Mouse (Mus musculus) embryonic facial prominence, embryonic 14.5 days (tissue): Measurements from ENCODE around the gene Btbd9. TPM values are rescaled to one million over a fixed set of nuclear protein-coding genes. Genes with fewer than 3 reads are reported as not detected.
A peak's percentile ranks its signal among the peaks of the same experiment; 100 is the strongest.
"Not testable (repeated sequence)": the region's sequence is repeated elsewhere in the genome, so short reads cannot be mapped to it uniquely, and the experiment has no call there.

Experiments
- ATAC-seq: fragments of 200-750 bp; cut with Nextera tagmentation; 2 replicates; pipeline ENCODE4 v1.8.0; 2017; ENCODE audit warnings: low read depth, moderate number of reproducible peaks, moderate TSS enrichment
- DNase-seq: peaks from one replicate; pipeline ENCODE4 v3.0.0-alpha.2; 2015; ENCODE audit warnings: low spot score
- H3K27ac ChIP-seq: fragments of 300-500 bp; sonication (generic); replicated peaks from 2 replicates; pipeline ENCODE4 v1.5.1; 2014; ENCODE audit warnings: low read depth, mild to moderate bottlenecking, low read length, moderate library complexity
- H3K27me3 ChIP-seq: fragments of 300-500 bp; sonication (generic); replicated peaks from 2 replicates; pipeline ENCODE4 v1.6.1; 2014; ENCODE audit warnings: low read length; ENCODE audit not compliant: control insufficient read depth, insufficient read depth
- H3K36me3 ChIP-seq: fragments of 300-500 bp; sonication (generic); 2 replicates; pipeline ENCODE4 v1.6.1; 2014; ENCODE audit warnings: low read length, mixed read lengths; ENCODE audit not compliant: control insufficient read depth, insufficient read depth
- H3K4me1 ChIP-seq: fragments of 300-500 bp; sonication (generic); 2 replicates; pipeline ENCODE4 v1.6.1; 2014; ENCODE audit warnings: antibody characterized with exemption, low read length; ENCODE audit not compliant: control insufficient read depth, insufficient read depth
- H3K4me2 ChIP-seq: fragments of 300-500 bp; sonication (generic); 2 replicates; pipeline ENCODE4 v1.6.1; 2014; ENCODE audit warnings: low read depth, mild to moderate bottlenecking, low read length, moderate library complexity, mixed read lengths
- H3K4me3 ChIP-seq: fragments of 300-500 bp; sonication (generic); 2 replicates; pipeline ENCODE4 v1.5.1; 2014; ENCODE audit warnings: low read depth, mild to moderate bottlenecking, low read length
- H3K9ac ChIP-seq: fragments of 300-500 bp; sonication (generic); 2 replicates; pipeline ENCODE4 v1.6.1; 2014; ENCODE audit warnings: low read depth, mild to moderate bottlenecking, low read length, moderate library complexity, mixed read lengths
- H3K9me3 ChIP-seq: fragments of 300-500 bp; sonication (generic); 2 replicates; pipeline ENCODE4 v1.6.1; 2016; ENCODE audit warnings: low read length; ENCODE audit not compliant: control insufficient read depth
- WGBS: fragments of 180-500 bp; shearing (Covaris S2); extraction: QIAGEN DNeasy Blood & Tissue Kit; methylation state at CpG from one replicate; pipeline ENCODE4 v1.1.7; 2014; 5-methylcytosine and 5-hydroxymethylcytosine counted together
- polyA plus RNA-seq: library from polyadenylated mRNA; unstranded; fragments of >200 nt; fragmentation: Nextera tagmentation; extraction: Ambion mirVana; gene quantifications from 2 replicates; pipeline ENCODE4 v1.2.1, GENCODE M21; 2014

Gene Btbd9
- polyA plus RNA-seq, 1 experiment from 2014 or later = 38.0 TPM

- Histone ChIP-seq H3K9me3 (no peaks in the 10 kb centered on the region), H3K4me1 (peaks cover 6% of the 10 kb centered on the region), H3K27ac (no peak overlapping the region), H3K27me3 (no peaks in the 10 kb centered on the region), H3K9ac (no peak overlapping the region), H3K36me3 (no peaks in the 10 kb centered on the region), H3K4me3 (no peak overlapping the region), H3K4me2 (no peak overlapping the region)
- no peak for ATAC-seq
- no peak for DNase-seq
- 97% methylated on average over 2 of the region's 2 CpGs for WGBS
Observed at GRCm38 (mm10) chr17:30533098-30533497, 43.2 kb downstream of the Btbd9 start.

- no peak for DNase-seq
- 53% methylated on average over 4 of the region's 4 CpGs for WGBS
- H3K4me3 ChIP-seq = no peak overlapping the region
- H3K36me3 ChIP-seq = peaks cover 7% of the 10 kb centered on the region; the same call in 1 of the 2 replicates
- no peaks in the 10 kb centered on the region for H3K27me3 ChIP-seq
- peaks cover 6% of the 10 kb centered on the region for H3K4me1 ChIP-seq
- ATAC-seq = no peak
- H3K27ac ChIP-seq = no peak overlapping the region
- no peak overlapping the region for H3K4me2 ChIP-seq
- H3K9ac ChIP-seq = no peak overlapping the region
- H3K9me3 ChIP-seq = no peaks in the 10 kb centered on the region
Observed at GRCm38 (mm10) chr17:30530542-30530940, 45.7 kb downstream of the Btbd9 start.

GRCm38 (mm10) chr17:30529632-30530541 lies 46.4 kb downstream of the Btbd9 start:
- no peak overlapping the region for H3K4me2 ChIP-seq
- ATAC-seq = peak; percentile 44; the same call in 1 of the 2 replicates
- 56% methylated on average over 12 of the region's 12 CpGs for WGBS

GRCm38 (mm10) chr17:30525405-30526295 lies 50.6 kb downstream of the Btbd9 start:
- H3K27ac ChIP-seq = no peak overlapping the region; the same call in 1 of the 2 replicates
- H3K36me3 ChIP-seq = peaks cover 11% of the 10 kb centered on the region; the same call in 1 of the 2 replicates
- no peaks in the 10 kb centered on the region for H3K27me3 ChIP-seq
- 44% methylated on average over 6 of the region's 6 CpGs for WGBS
- ATAC-seq = no peak
- H3K9me3 ChIP-seq = no peaks in the 10 kb centered on the region
- no peak overlapping the region for H3K9ac ChIP-seq
- no peak overlapping the region for H3K4me3 ChIP-seq
- no peak overlapping the region for H3K4me2 ChIP-seq
- H3K4me1 ChIP-seq = peaks cover 6% of the 10 kb centered on the region
- DNase-seq = no peak

More at GRCm38 (mm10) chr17:30529632-30530541, 46.4 kb downstream of the Btbd9 start:
- H3K9me3 ChIP-seq = no peaks in the 10 kb centered on the region
- H3K4me3 ChIP-seq = no peak overlapping the region
- H3K4me1 ChIP-seq = peaks cover 6% of the 10 kb centered on the region
- no peak overlapping the region for H3K27ac ChIP-seq
- H3K9ac ChIP-seq = no peak overlapping the region
- no peaks in the 10 kb centered on the region for H3K27me3 ChIP-seq
- H3K36me3 ChIP-seq = peaks cover 7% of the 10 kb centered on the region; the same call in 1 of the 2 replicates
- peak; percentile 42 for DNase-seq

GRCm38 (mm10) chr17:30524451-30524850 lies 51.8 kb downstream of the Btbd9 start:
- no peaks in the 10 kb centered on the region for H3K27me3 ChIP-seq
- 85% methylated on average over 7 of the region's 7 CpGs for WGBS
- H3K4me1 ChIP-seq = no peaks in the 10 kb centered on the region
- DNase-seq (no peak), ATAC-seq (no peak)
- H3K4me3 ChIP-seq = no peak overlapping the region
- no peak overlapping the region for H3K27ac ChIP-seq
- H3K9ac ChIP-seq = no peak overlapping the region
- H3K9me3 ChIP-seq = no peaks in the 10 kb centered on the region
- peaks cover 11% of the 10 kb centered on the region; the same call in 1 of the 2 replicates for H3K36me3 ChIP-seq
- no peak overlapping the region for H3K4me2 ChIP-seq

- H3K9me3 ChIP-seq = no peaks in the 10 kb centered on the region
- WGBS = 75% methylated on average over 2 of the region's 2 CpGs
- no peak overlapping the region for H3K27ac ChIP-seq
- DNase-seq (no peak), ATAC-seq (no peak)
- no peaks in the 10 kb centered on the region for H3K27me3 ChIP-seq
- no peak overlapping the region for H3K4me3 ChIP-seq
- H3K4me1 ChIP-seq = no peaks in the 10 kb centered on the region
- peaks cover 11% of the 10 kb centered on the region; the same call in 1 of the 2 replicates for H3K36me3 ChIP-seq
- H3K4me2 ChIP-seq = no peak overlapping the region
- no peak overlapping the region for H3K9ac ChIP-seq
Observed at GRCm38 (mm10) chr17:30523783-30524182, 52.5 kb downstream of the Btbd9 start.

GRCm38 (mm10) chr17:30522406-30523078 lies 53.7 kb downstream of the Btbd9 start:
- no peaks in the 10 kb centered on the region for H3K4me1 ChIP-seq
- no peaks in the 10 kb centered on the region for H3K27me3 ChIP-seq
- DNase-seq (no peak), ATAC-seq (no peak)
- H3K9ac ChIP-seq = no peak overlapping the region
- H3K36me3 ChIP-seq = peaks cover 11% of the 10 kb centered on the region; the same call in 1 of the 2 replicates
- WGBS = 93% methylated on average over 9 of the region's 9 CpGs
- no peak overlapping the region for H3K4me3 ChIP-seq
- no peaks in the 10 kb centered on the region for H3K9me3 ChIP-seq
- H3K27ac ChIP-seq = no peak overlapping the region
- no peak overlapping the region for H3K4me2 ChIP-seq

- H3K27ac ChIP-seq, H3K27me3 ChIP-seq, H3K9me3 ChIP-seq, ATAC-seq, H3K4me1 ChIP-seq, H3K4me2 ChIP-seq, H3K36me3 ChIP-seq, H3K4me3 ChIP-seq, DNase-seq, H3K9ac ChIP-seq: not testable (repeated sequence)
- 65% methylated on average over 2 of the region's 2 CpGs for WGBS
Observed at GRCm38 (mm10) chr17:30519172-30519512, 57.1 kb downstream of the Btbd9 start.
